Mouse (Mus musculus): ENCODE data around the gene Gpr107. TPM values are rescaled to one million over a fixed set of nuclear protein-coding genes. Genes with fewer than 3 reads are reported as not detected.

Gpr107 gene
- total RNA-seq, 1 experiment from 2014 or later = 58.8 TPM

- ATAC-seq (ENCODE audit: extremely low read depth, insufficient number of reproducible peaks, low FRiP score, poor library complexity, severe bottlenecking) = no peak
Measured at GRCm38 (mm10) chr2:31124694-31125093, 27.4 kb upstream of the Gpr107 start.

- no peak for ATAC-seq (ENCODE audit: extremely low read depth, insufficient number of reproducible peaks, low FRiP score, poor library complexity, severe bottlenecking)
Measured at GRCm38 (mm10) chr2:31125156-31125555, 27.0 kb upstream of the Gpr107 start.

- ATAC-seq (ENCODE audit: extremely low read depth, insufficient number of reproducible peaks, low FRiP score, poor library complexity, severe bottlenecking) = no peak
Measured at GRCm38 (mm10) chr2:31126048-31126447, 26.1 kb upstream of the Gpr107 start.

- ATAC-seq (ENCODE audit: extremely low read depth, insufficient number of reproducible peaks, low FRiP score, poor library complexity, severe bottlenecking) = no peak
Measured at GRCm38 (mm10) chr2:31127219-31127618, 24.9 kb upstream of the Gpr107 start.

- ATAC-seq (ENCODE audit: extremely low read depth, insufficient number of reproducible peaks, low FRiP score, poor library complexity, severe bottlenecking) = no peak
Measured at GRCm38 (mm10) chr2:31127899-31128298, 24.2 kb upstream of the Gpr107 start.

GRCm38 (mm10) chr2:31129742-31130518, 22.2 kb upstream of the Gpr107 start:
- ATAC-seq (ENCODE audit: extremely low read depth, insufficient number of reproducible peaks, low FRiP score, poor library complexity, severe bottlenecking) = no peak

GRCm38 (mm10) chr2:31130815-31131299, 21.3 kb upstream of the Gpr107 start:
- peak; percentile 31; the same call in 1 of the 2 replicates for ATAC-seq (ENCODE audit: extremely low read depth, insufficient number of reproducible peaks, low FRiP score, poor library complexity, severe bottlenecking)

- no peak for ATAC-seq (ENCODE audit: extremely low read depth, insufficient number of reproducible peaks, low FRiP score, poor library complexity, severe bottlenecking)
Measured at GRCm38 (mm10) chr2:31132682-31133081, 19.4 kb upstream of the Gpr107 start.

GRCm38 (mm10) chr2:31133981-31134380, 18.1 kb upstream of the Gpr107 start:
- ATAC-seq (ENCODE audit: extremely low read depth, insufficient number of reproducible peaks, low FRiP score, poor library complexity, severe bottlenecking) = no peak

- ATAC-seq (ENCODE audit: extremely low read depth, insufficient number of reproducible peaks, low FRiP score, poor library complexity, severe bottlenecking) = no peak
Measured at GRCm38 (mm10) chr2:31135512-31135931, 16.6 kb upstream of the Gpr107 start.

GRCm38 (mm10) chr2:31136338-31136737, 15.8 kb upstream of the Gpr107 start:
- no peak for ATAC-seq (ENCODE audit: extremely low read depth, insufficient number of reproducible peaks, low FRiP score, poor library complexity, severe bottlenecking)

- ATAC-seq (ENCODE audit: extremely low read depth, insufficient number of reproducible peaks, low FRiP score, poor library complexity, severe bottlenecking) = no peak
Measured at GRCm38 (mm10) chr2:31137018-31137590, 15.0 kb upstream of the Gpr107 start.

- ATAC-seq (ENCODE audit: extremely low read depth, insufficient number of reproducible peaks, low FRiP score, poor library complexity, severe bottlenecking) = no peak
Measured at GRCm38 (mm10) chr2:31139174-31139632, 12.9 kb upstream of the Gpr107 start.

- ATAC-seq (ENCODE audit: extremely low read depth, insufficient number of reproducible peaks, low FRiP score, poor library complexity, severe bottlenecking) = no peak
Measured at GRCm38 (mm10) chr2:31139991-31140771, 11.9 kb upstream of the Gpr107 start.

GRCm38 (mm10) chr2:31140772-31141073, 11.4 kb upstream of the Gpr107 start:
- ATAC-seq (ENCODE audit: extremely low read depth, insufficient number of reproducible peaks, low FRiP score, poor library complexity, severe bottlenecking) = no peak

GRCm38 (mm10) chr2:31141074-31141866, 10.8 kb upstream of the Gpr107 start:
- ATAC-seq (ENCODE audit: extremely low read depth, insufficient number of reproducible peaks, low FRiP score, poor library complexity, severe bottlenecking) = no peak

GRCm38 (mm10) chr2:31141867-31142454, 10.2 kb upstream of the Gpr107 start, which contains the start of gene Fnbp1:
Gene Fnbp1 (minus strand): TSS chr2:31142008.
- ATAC-seq (ENCODE audit: extremely low read depth, insufficient number of reproducible peaks, low FRiP score, poor library complexity, severe bottlenecking) = peak; percentile 73

GRCm38 (mm10) chr2:31142505-31142904, 9.6 kb upstream of the Gpr107 start:
- ATAC-seq (ENCODE audit: extremely low read depth, insufficient number of reproducible peaks, low FRiP score, poor library complexity, severe bottlenecking) = peak; percentile 23; the same call in 1 of the 2 replicates
